Mouse (Mus musculus): ENCODE data around the gene Sbno1.

DNA sequence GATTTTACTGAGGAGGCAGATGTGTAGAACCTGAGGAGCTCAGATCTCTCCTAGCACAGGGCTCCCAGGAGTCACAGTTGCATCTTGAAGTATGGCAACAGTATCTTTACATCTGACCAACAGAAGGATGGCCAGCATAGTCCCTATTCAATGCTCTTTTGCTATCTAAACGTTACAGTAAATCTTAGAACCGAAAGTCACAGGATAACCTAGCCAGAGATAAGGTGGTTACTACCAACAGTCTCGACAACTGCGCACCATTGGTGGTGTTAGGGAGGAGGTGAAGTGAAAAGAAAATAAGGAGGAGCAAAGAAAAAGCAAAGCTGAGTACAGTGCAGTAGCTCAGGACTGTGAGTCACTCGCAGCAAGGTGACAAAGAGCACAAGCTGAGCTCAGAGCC lies 13.6 kb downstream of the Sbno1 start:
- TF ChIP-seq POLR2A (IDR thresholded peaks at IDR 0.05; ENCODE audit: insufficient read depth, low read depth, low read length) = no peak
- TF ChIP-seq EP300 (IDR thresholded peaks at IDR 0.05; ENCODE audit: insufficient read depth, low read depth, low read length) = no peak
